Mouse (Mus musculus) hematopoietic stem cell, adult 5-6 weeks (primary cell): ENCODE data around the gene Cdk14. TPM values are rescaled to one million over a fixed set of nuclear protein-coding genes. Genes with fewer than 3 reads are reported as not detected.

Experiments used
- ATAC-seq, 2 experiments: fragments of 125-278 bp in 1 of 2; replicated peaks in 1 of 2; 2 replicates each; pipeline ENCODE4 v1.8.0; 2016 to 2017; ENCODE audit warnings: inconsistent platforms in 2 of 2, mild to moderate bottlenecking in 2 of 2, moderate number of reproducible peaks in 2 of 2, low read depth in 1 of 2, moderate TSS enrichment in 1 of 2; ENCODE audit not compliant: low FRiP score in 2 of 2, poor library complexity in 2 of 2, severe bottlenecking in 2 of 2, insufficient read depth in 1 of 2, low TSS enrichment in 1 of 2
- total RNA-seq: library from RNA; stranded (forward); fragments of 172-1452, 232-1000 nt; gene quantifications from 2 replicates; pipeline ENCODE4 v1.2.3, GENCODE M21; 2017

Gene Cdk14
- total RNA-seq, 1 experiment from 2014 or later, result 14.8 TPM

- ATAC-seq, result no peak
Measured at GRCm38 (mm10) chr5:5372354-5372753, 47.8 kb downstream of the Cdk14 start.

GRCm38 (mm10) chr5:5370322-5371082 lies 49.6 kb downstream of the Cdk14 start:
- no peak for ATAC-seq

- ATAC-seq, result no peak
Measured at GRCm38 (mm10) chr5:5368389-5369164, 51.5 kb downstream of the Cdk14 start.

- no peak for ATAC-seq
Measured at GRCm38 (mm10) chr5:5367550-5367949, 52.6 kb downstream of the Cdk14 start.

GRCm38 (mm10) chr5:5365285-5366076 lies 54.6 kb downstream of the Cdk14 start:
- no peak for ATAC-seq

- no peak for ATAC-seq
Measured at GRCm38 (mm10) chr5:5361684-5362083, 58.4 kb downstream of the Cdk14 start.

GRCm38 (mm10) chr5:5360338-5360737 lies 59.8 kb downstream of the Cdk14 start:
- no peak for ATAC-seq

- ATAC-seq, result no peak
Measured at GRCm38 (mm10) chr5:5359915-5360314, 60.2 kb downstream of the Cdk14 start.

- ATAC-seq, result no peak
Measured at GRCm38 (mm10) chr5:5359370-5359769, 60.7 kb downstream of the Cdk14 start.

- no peak for ATAC-seq
Measured at GRCm38 (mm10) chr5:5358019-5358717, 61.9 kb downstream of the Cdk14 start.

GRCm38 (mm10) chr5:5354684-5355368 lies 65.3 kb downstream of the Cdk14 start:
- no peak for ATAC-seq

- no peak for ATAC-seq
Measured at GRCm38 (mm10) chr5:5353946-5354345, 66.2 kb downstream of the Cdk14 start.

GRCm38 (mm10) chr5:5344646-5345045 lies 75.5 kb downstream of the Cdk14 start:
- no peak for ATAC-seq

GRCm38 (mm10) chr5:5343741-5344140 lies 76.4 kb downstream of the Cdk14 start:
- no peak for ATAC-seq

GRCm38 (mm10) chr5:5343267-5343666 lies 76.8 kb downstream of the Cdk14 start:
- no peak for ATAC-seq

GRCm38 (mm10) chr5:5342410-5343137 lies 77.5 kb downstream of the Cdk14 start:
- no peak for ATAC-seq
